Mouse (Mus musculus): ENCODE measurements around the gene Poc1b.

Gene Poc1b

DNA sequence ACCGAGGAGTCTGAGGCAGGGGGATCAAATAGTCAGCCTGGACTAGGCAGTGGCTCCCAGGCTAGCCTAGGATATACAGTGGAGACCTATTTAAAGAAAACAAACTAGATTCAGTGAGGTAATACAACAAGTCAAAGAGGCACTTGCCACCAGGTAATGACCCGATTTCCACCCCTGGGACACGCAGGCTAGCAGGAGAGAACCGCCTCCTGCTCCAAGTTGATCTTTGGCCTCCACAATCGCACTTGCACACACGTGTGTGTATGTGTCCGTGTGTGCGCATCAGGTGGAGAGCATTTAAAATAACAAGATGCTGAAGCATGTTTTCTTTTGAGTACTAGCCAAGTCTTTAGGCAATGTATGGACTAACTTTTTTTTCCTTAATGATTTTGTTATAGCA lies 127.5 kb downstream of the Poc1b start:
- no peak for DNase-seq

DNA sequence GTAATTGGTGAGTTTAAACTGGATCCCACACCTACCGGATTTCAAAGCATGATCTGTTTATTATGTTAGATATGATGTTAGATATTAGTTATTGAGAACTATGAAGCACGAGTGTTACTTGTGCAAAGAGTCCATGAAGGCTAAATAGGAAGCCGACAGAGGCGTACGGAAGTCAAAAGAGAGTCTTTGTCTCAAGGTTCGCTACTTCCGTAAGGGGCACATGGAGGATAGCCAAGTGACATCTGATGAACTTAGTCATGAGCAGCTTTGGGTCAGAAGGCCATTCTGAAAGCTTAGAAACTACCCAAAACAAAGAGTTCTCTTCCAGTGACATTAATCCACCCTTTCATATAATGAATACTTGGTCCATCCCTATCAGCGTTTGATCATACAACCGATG lies 128.2 kb downstream of the Poc1b start:
- no peak for DNase-seq

DNA sequence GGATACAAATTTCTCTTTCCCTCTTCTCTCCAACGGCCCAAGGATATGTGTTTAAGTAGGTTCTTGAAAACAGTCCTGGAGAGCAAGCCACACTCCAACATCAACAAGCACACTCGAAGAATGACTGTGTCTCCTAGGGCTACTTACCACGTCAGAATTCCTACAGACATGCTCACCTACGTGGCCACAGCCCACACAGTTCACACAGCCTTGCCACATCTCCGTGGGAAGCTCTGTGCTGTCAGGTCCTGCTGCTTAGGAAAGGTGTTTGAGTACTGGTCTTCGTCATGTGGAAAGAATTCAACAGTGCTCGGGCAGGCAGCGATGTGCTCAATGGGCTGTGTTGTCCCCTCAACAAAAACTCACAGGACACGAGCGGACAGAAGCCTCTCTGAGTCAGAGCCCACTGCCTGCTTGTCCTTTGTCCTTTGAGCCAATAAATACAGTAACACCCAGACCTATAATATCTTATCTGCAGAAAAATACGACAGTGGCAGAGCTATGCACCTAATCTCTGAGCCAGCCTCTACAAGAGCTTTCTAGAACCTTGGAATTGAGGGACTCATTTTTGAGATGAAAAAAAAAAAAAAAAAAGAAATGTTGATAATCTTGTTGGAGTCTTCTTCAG lies 130.5 kb downstream of the Poc1b start:
- DNase-seq, result no peak

DNA sequence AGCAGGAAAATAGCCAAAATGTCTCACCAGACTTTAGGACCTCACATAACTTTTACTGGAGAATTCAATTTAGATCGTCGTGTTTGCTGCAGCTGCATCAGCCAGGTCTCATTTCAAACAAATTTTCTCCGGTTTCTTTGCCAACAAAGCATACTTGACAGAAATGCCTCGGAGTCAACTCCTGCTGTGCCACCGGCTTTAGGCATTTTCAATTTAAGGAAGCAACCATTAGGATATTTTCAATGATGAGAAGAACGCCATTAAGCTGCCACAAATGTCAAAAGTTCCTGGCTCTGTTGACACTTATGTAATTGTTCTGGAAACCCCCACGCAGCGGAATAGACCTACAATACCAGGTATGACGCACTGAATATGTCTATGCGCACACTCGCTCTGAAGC lies 131.7 kb downstream of the Poc1b start:
- no peak for DNase-seq

DNA sequence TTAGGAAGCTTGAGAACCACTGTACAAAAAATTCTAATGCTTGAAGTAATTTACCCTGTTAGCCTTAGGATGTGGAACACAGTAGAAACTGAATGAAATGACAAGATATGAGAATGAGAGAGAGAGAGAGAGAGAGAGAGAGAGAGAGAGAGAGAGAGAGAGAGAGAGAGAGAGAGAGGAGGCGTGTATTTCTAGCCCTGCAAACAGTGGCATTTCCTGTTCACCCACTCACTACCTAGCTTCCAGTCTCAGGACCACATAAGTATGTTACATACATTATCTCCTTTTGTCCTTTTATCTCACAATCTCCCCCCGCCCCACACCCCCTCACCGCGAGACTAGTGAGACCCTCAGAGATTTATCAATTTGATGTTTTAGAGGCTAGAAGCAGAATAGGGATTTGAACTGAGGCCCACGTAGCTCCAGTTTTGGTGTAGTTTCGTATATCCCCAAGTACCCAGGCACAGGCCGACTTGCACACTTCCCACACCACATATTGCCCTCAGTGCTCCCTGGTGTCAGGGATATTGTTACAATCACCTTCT lies 134.5 kb downstream of the Poc1b start:
- no peak for DNase-seq

DNA sequence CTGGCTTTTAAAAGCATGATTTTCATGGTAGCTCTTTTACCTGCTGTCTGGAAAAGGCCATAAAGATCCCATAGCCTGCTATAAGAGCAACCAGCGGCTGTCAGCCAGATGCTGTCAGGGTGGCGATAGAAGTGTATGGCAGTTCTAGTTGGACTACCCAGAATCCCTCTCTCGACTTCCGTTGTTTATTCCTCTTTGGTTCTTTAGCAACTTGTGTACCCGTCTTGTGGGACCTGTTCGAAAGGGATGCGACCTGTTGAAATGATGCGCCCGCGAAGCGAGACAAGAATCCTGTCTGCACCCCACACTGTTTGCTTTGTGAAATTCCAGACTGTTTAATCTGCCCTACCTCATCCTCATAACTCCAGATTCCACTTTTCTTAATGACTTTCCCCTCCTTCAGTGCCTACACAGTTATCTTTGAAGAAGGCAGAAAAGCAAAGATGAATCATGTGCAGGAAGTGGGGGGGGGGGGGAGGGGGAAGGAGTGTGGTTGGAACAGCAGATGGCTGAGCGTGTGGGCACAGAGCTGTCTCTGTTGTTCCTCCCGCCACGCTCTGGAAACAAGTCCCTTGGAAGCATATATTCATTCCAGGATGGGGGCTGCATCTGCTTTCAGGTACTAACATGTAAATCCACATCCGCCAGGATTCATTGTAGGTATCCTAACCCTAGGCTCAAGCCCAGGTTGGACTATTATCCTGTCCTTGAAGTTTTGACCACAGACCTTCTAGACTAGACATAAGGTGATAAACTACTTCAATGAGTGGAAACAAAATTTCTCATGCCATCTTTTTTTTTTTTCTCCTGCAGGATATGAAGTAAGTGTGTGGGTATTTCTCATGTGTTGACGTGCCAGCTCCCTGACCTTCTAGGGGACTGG lies 135.2 kb downstream of the Poc1b start:
- DNase-seq, result no peak

DNA sequence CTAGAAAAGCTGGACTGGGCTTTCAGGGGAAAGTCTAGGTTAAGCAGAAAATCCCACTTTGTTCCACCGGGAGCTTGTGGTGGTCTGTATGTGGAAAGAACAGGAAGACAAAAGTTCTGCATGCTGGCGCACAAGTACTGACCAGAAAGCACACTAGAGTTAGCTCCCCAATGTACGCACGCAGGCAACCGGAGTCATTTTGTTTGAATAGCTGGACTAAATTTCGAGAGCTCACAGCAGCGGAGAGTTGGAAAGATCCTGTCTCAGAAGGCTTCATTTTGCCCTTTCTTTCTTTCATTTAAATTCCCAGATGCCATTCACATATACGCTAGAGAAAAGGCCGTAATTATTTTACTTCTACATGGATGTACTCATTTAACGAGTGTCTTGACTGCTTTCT lies 135.9 kb downstream of the Poc1b start:
- DNase-seq, result no peak

DNA sequence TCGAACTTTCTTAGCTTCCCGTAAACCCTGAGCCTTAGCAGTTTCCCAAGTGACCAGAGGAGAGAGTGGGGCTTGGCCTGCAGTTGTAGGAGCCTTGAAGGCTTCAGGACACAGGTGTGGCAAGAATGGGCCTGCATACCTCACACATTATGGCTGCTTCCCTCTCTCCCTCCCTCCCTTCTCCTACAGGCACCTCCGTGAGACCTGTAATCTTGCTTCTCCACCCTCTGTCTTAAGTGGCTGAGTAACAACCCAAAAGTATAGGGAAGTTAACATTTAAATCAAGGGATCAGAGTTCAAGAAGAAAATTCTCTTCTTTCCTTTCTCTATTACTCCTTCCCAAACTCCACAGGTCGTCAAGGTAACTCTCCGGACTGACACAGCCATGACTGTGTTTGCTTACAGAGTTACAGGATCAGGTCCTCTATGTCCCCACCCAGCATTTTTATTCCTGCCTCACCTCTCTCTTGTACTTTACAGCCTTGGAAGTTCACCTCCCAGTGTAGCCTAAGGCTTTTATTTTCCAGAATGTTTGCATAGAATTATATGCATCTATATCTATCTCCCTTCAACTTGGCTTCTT lies 137.2 kb downstream of the Poc1b start:
- DNase-seq, result no peak

DNA sequence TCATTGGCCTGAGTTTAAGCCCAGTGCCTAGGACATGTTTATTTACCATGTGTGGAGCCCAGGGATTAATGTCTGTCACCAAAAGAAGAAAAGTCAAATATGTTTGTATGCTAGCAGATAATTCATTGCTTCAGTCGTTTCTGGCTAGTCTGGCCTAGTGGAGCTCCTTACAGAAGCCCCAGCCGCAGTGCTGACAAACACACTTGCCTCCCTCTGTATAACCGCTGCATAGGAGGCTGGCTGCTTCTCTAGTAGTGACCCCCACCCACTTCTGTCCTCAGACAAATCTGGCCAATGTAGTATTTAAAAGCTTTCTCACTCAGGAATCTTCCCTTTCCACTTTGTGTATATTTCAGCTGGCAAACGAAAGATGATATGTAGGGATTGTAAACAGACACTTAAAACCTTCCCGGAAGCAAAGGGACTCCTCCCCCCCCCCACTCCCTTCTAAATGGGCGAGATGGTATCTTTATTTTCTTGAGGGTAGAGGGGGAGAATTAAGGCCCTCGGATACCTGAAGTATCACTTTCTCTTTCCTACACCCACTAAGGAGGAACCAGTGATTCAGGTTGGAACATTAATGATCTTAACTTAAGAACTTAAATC lies 137.9 kb downstream of the Poc1b start:
- no peak for DNase-seq

DNA sequence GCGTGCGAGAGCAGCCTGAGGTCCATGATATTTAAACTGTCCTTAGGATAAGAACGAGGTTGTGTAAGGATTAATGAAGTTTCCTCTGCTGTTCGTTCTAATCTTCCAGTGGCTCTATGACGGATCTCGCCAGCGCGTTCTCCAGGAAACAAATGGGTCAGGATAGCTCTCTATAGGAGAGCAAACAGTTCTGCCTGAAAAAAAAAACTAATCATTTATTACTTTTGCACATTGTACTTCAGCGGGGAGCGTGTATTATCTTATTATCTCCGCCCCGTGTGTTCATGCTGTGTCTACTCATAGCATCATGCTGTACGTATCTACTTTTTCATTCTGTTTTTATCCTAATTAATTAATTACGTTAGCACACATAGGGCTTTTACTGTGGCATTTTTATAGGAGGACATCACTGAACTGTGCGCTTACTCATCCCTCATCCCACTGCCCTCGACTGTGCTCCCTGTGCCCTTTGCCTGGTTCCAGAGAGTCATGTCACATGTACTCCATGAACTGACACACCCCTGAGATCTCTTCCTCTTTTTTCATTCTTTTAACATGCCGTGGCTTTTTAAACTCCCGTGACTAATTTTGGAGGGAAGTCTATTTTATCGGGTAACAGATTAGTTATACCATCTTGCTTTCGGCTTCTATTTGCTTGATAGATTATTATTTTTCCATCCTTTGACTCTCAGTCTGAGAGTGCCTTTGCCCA lies 140.1 kb downstream of the Poc1b start:
- DNase-seq, result no peak
